Mouse (Mus musculus) activated CD4-positive, CD25-positive, alpha-beta regulatory T cell, adult 4 months (primary cell): Measurements from ENCODE around the gene Zfp428. TPM values are rescaled to one million over a fixed set of nuclear protein-coding genes. Genes with fewer than 3 reads are reported as not detected.

Experiments
- ATAC-seq: one replicate; pipeline ENCODE4 v1.8.0; 2017
- polyA plus RNA-seq, 2 experiments: library from polyadenylated mRNA; unstranded; fragments of 100-300 nt; shearing (Covaris generic); gene quantifications; one replicate each; pipeline ENCODE4 v1.2.1; 2017

The Zfp428 gene
- not detected for polyA plus RNA-seq

- ATAC-seq, result peak; percentile 28
Measured at GRCm38 (mm10) chr7:24506838-24507725, at the start of gene Zfp428. TSS of gene Zfp428 (plus strand) at chr7:24507006.

- ATAC-seq, result peak; percentile 97
Measured at GRCm38 (mm10) chr7:24457726-24458370, 49.0 kb upstream of the Zfp428 start.

- ATAC-seq, result no peak
Measured at GRCm38 (mm10) chr7:24459440-24459839, 47.4 kb upstream of the Zfp428 start.

- no peak for ATAC-seq
Measured at GRCm38 (mm10) chr7:24459843-24460242, 47.0 kb upstream of the Zfp428 start.

GRCm38 (mm10) chr7:24461376-24462051, 45.3 kb upstream of the Zfp428 start:
- no peak for ATAC-seq

- no peak for ATAC-seq
Measured at GRCm38 (mm10) chr7:24462388-24463319, 44.2 kb upstream of the Zfp428 start, which contains the start of gene Plaur. TSS of gene Plaur (plus strand) at chr7:24462484.

GRCm38 (mm10) chr7:24466835-24467234, 40.0 kb upstream of the Zfp428 start:
- no peak for ATAC-seq

GRCm38 (mm10) chr7:24467886-24468285, 38.9 kb upstream of the Zfp428 start:
- ATAC-seq, result peak; percentile 54

- no peak for ATAC-seq
Measured at GRCm38 (mm10) chr7:24469126-24469525, 37.7 kb upstream of the Zfp428 start.

- no peak for ATAC-seq
Measured at GRCm38 (mm10) chr7:24470356-24470755, 36.5 kb upstream of the Zfp428 start.

- ATAC-seq, result no peak
Measured at GRCm38 (mm10) chr7:24472442-24472841, 34.4 kb upstream of the Zfp428 start.

- no peak for ATAC-seq
Measured at GRCm38 (mm10) chr7:24472937-24473336, 33.9 kb upstream of the Zfp428 start.

GRCm38 (mm10) chr7:24473913-24474529, 32.8 kb upstream of the Zfp428 start:
- ATAC-seq, result no peak

GRCm38 (mm10) chr7:24474811-24475506, 31.8 kb upstream of the Zfp428 start:
- no peak for ATAC-seq

GRCm38 (mm10) chr7:24476338-24476737, 30.5 kb upstream of the Zfp428 start:
- ATAC-seq, result no peak

GRCm38 (mm10) chr7:24476856-24477255, 29.9 kb upstream of the Zfp428 start:
- ATAC-seq, result no peak

- no peak for ATAC-seq
Measured at GRCm38 (mm10) chr7:24478911-24479310, 27.9 kb upstream of the Zfp428 start.

GRCm38 (mm10) chr7:24479685-24480084, 27.1 kb upstream of the Zfp428 start:
- ATAC-seq, result no peak

GRCm38 (mm10) chr7:24480121-24480941, 26.5 kb upstream of the Zfp428 start:
- ATAC-seq, result no peak

GRCm38 (mm10) chr7:24480986-24481473, 25.8 kb upstream of the Zfp428 start:
- ATAC-seq, result no peak
